Mouse (Mus musculus): Measurements from ENCODE around the gene Fam171a1.

DNA sequence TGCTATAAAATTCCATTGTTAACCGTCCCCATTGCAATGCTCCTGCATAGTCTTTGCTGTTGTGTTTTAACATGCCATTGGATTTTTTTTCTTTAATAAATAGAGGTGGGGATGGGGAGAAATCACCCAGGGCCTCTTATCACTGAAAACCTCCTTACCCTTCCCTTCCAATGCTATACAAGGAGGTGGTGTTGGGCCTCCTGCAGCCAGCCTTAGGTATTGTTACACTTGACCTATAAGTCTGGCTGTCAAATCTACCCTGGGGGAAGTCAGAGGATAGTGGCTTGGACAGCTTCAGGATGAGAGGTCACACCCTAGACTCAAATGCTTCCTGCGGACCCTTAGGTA, 3.8 kb downstream of the Fam171a1 start:
- TF ChIP-seq CTCF (IDR thresholded peaks at IDR 0.05; ENCODE audit: control insufficient read depth, insufficient read depth, insufficient read length): no peak
- TF ChIP-seq CEBPB (IDR thresholded peaks at IDR 0.05; ENCODE audit: low read depth): no peak
- TF ChIP-seq MAX (IDR thresholded peaks at IDR 0.05): no peak

All from C2C12 (cell line).